Mouse (Mus musculus) liver, postnatal 0 days (tissue): ENCODE data around the gene Il13ra1. TPM values are rescaled to one million over a fixed set of nuclear protein-coding genes. Genes with fewer than 3 reads are reported as not detected.

Experiments used
- ATAC-seq: fragments of 200-750 bp; cut with Nextera tagmentation; 2 replicates; pipeline ENCODE4 v1.8.0; 2017; ENCODE audit warnings: mild to moderate bottlenecking, moderate library complexity
- DNase-seq: peaks from one replicate; pipeline ENCODE4 v3.0.0-alpha.2; 2016
- H3K27ac ChIP-seq: fragments of 300-500 bp; sonication (generic); 2 replicates; pipeline ENCODE4 v1.5.1; 2014; ENCODE audit warnings: antibody characterized with exemption, moderate library complexity, mild to moderate bottlenecking, low read depth
- H3K27me3 ChIP-seq: fragments of 300-500 bp; sonication (generic); 2 replicates; pipeline ENCODE4 v1.6.1; 2014; ENCODE audit warnings: low read length, control low read depth, mixed read lengths; ENCODE audit not compliant: insufficient read depth
- H3K36me3 ChIP-seq: fragments of 300-500 bp; sonication (generic); replicated peaks from 2 replicates; pipeline ENCODE4 v1.6.1; 2014; ENCODE audit warnings: mild to moderate bottlenecking, control low read depth, low read length, moderate library complexity, mixed read lengths; ENCODE audit not compliant: insufficient read depth
- H3K4me1 ChIP-seq: fragments of 300-500 bp; sonication (generic); 2 replicates; pipeline ENCODE4 v1.6.1; 2014; ENCODE audit warnings: antibody characterized with exemption, mild to moderate bottlenecking, control low read depth; ENCODE audit not compliant: insufficient read depth
- H3K4me2 ChIP-seq: fragments of 300-500 bp; sonication (generic); 2 replicates; pipeline ENCODE4 v1.6.1; 2014; ENCODE audit warnings: low read depth, mild to moderate bottlenecking, low read length, moderate library complexity, mixed read lengths
- H3K4me3 ChIP-seq: fragments of 300-500 bp; sonication (generic); 2 replicates; pipeline ENCODE4 v1.5.1; 2014; ENCODE audit warnings: low read depth, low read length
- H3K9ac ChIP-seq: fragments of 300-500 bp; sonication (generic); replicated peaks from 2 replicates; pipeline ENCODE4 v1.6.1; 2014; ENCODE audit warnings: mild to moderate bottlenecking, moderate library complexity
- H3K9me3 ChIP-seq: fragments of 300-500 bp; sonication (generic); 2 replicates; pipeline ENCODE4 v1.6.1; 2016; ENCODE audit warnings: mild to moderate bottlenecking, control low read depth, low read length, mixed read lengths
- CTCF ChIP-seq: sonication (generic); IDR thresholded peaks from 2 replicates; pipeline ENCODE4 v1.5.1; 2016; ENCODE audit warnings: antibody characterized with exemption, low read depth
- EP300 ChIP-seq: IDR thresholded peaks from 2 replicates; pipeline ENCODE4 v1.6.1; 2016; ENCODE audit warnings: antibody characterized with exemption, low read depth, mild to moderate bottlenecking
- WGBS: fragments of 180-500 bp; shearing (Covaris S2); extraction: QIAGEN DNeasy Blood & Tissue Kit; methylation state at CpG from one replicate; pipeline ENCODE4 v1.1.7; 2014; ENCODE audit not compliant: insufficient replicate concordance; 5-methylcytosine and 5-hydroxymethylcytosine counted together
- polyA plus RNA-seq: library from polyadenylated mRNA; unstranded; fragments of >200 nt; fragmentation: Nextera tagmentation; extraction: Ambion mirVana; gene quantifications from 2 replicates; pipeline ENCODE4 v1.2.1, GENCODE M21; 2015

Il13ra1 gene
- polyA plus RNA-seq, 1 experiment from 2014 or later, result 10.0 TPM

- Histone ChIP-seq H3K4me1 (no peaks in the 10 kb centered on the region), H3K27me3 (no peaks in the 10 kb centered on the region), H3K4me3 (no peak overlapping the region), H3K9me3 (no peaks in the 10 kb centered on the region), H3K36me3 (no peaks in the 10 kb centered on the region), H3K27ac (peak overlapping the region; percentile 69), H3K4me2 (no peak overlapping the region), H3K9ac (no peak overlapping the region)
- TF ChIP-seq CTCF (no peak), EP300 (no peak)
- 46% methylated on average over 3 of the region's 3 CpGs for WGBS
- DNase-seq (no peak), ATAC-seq (no peak)
Observed at GRCm38 (mm10) chrX:36101318-36101717, 10.6 kb upstream of the Il13ra1 start.

DNA sequence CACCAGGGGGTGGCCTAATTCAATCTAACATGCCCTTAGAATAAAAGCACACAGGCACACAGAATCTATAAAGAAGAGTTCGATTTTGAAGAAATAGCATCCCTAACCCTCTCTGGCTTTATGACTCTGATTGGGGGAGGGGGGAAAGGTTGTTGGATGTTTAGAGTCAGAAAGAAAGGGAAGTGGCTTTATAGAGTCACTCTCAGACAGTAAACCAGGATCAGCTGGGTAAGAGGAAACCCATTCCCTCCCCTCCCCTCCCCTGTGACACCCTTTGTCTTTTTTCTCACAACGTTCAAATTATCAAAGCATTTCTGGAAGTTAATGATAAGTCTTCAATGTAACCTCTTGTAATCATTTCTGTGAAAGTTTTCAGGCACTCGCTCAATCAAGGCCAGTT is 3.3 kb upstream of the Il13ra1 start:
- Histone ChIP-seq H3K4me3 (no peak overlapping the region), H3K4me1 (no peaks in the 10 kb centered on the region), H3K4me2 (no peak overlapping the region), H3K27ac (no peak overlapping the region), H3K27me3 (no peaks in the 10 kb centered on the region), H3K36me3 (no peaks in the 10 kb centered on the region), H3K9me3 (no peaks in the 10 kb centered on the region), H3K9ac (no peak overlapping the region)
- DNase-seq (no peak), ATAC-seq (no peak)
- TF ChIP-seq EP300 (no peak), CTCF (0 out of 2 replicates have a peak, but pooled peaks have one; percentile 11)
- WGBS, result 42% methylated on average over 3 of the region's 3 CpGs

DNA sequence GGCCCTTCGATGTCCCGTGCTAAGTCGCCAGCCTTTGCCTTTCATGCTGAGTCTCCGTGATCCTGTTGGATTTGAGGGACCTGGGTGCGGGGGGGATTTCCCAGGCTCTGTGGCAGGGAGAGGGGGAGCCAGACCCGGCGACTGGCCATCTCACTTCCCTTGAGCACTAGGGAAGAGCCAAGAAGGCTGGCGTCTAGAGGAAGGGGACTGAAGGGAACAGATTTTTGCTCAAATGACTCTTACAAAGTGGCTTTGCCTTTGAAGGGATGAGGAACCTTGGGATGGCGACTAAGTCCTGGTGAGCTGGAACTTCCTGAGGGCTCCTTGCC is 476 bp downstream of the Il13ra1 start:
- DNase-seq (no peak), ATAC-seq (no peak)
- TF ChIP-seq CTCF (no peak), EP300 (no peak)
- peak overlapping the region; percentile 53 for H3K4me3 ChIP-seq
- WGBS, result 21% methylated on average over 9 of the region's 9 CpGs
- peak overlapping the region; percentile 66 for H3K27ac ChIP-seq
- H3K4me1 ChIP-seq, result no peaks in the 10 kb centered on the region
- peak overlapping the region; percentile 62 for H3K4me2 ChIP-seq
- no peaks in the 10 kb centered on the region for H3K9me3 ChIP-seq
- peak overlapping the region; percentile 55 for H3K9ac ChIP-seq
- no peaks in the 10 kb centered on the region for H3K27me3 ChIP-seq
- H3K36me3 ChIP-seq, result no peaks in the 10 kb centered on the region

GRCm38 (mm10) chrX:36115171-36115570 is 3.3 kb downstream of the Il13ra1 start:
- H3K4me3 ChIP-seq, result no peak overlapping the region

DNA sequence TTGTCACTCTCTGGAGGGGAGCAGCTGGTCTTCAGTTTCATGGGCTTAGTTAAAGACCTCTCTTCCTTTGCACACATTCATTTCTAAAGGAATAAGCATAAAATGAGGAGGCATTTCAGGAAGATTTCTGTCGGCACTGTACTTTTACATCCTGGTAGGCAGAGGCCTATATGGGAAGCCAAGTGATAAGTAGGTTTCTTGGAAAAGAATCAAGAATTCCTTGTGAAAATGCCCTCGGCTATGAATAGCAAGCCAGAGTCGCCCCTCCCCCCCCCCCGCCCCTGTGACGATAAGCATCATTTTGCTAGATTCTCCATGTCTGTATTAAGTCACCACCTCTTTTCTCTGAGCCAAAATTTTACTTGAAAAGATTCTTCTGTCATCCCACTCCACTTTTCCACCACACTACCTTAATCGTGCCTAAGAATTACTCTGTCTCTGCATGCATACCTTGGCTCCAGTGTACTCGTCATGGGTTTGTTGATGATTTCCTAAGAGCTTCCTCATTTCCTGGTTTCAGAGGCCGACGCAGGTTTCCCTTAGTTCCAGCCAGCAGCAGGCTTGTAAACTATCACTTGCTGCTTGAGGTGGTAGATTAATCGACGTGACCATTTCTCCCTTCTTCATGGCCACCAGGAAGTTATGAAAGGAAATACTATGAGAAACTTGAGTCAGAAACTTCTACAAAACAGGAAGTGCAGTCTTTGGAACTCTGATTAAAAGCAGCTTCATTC is 17.3 kb downstream of the Il13ra1 start:
- Histone ChIP-seq H3K9me3 (no peaks in the 10 kb centered on the region), H3K9ac (no peak overlapping the region), H3K27me3 (0 out of 2 replicates have a peak, but pooled peaks cover 3% of the 10 kb centered on the region), H3K4me2 (peak overlapping the region; percentile 1; the same call in 1 of the 2 replicates), H3K36me3 (no peaks in the 10 kb centered on the region), H3K4me1 (no peaks in the 10 kb centered on the region), H3K4me3 (no peak overlapping the region), H3K27ac (no peak overlapping the region)
- DNase-seq (no peak), ATAC-seq (peak; percentile 31; the same call in 1 of the 2 replicates)
- 49% methylated on average over 11 of the region's 11 CpGs for WGBS
- TF ChIP-seq EP300, result no peak
- no peak for TF ChIP-seq CTCF

More at GRCm38 (mm10) chrX:36115171-36115570, 3.3 kb downstream of the Il13ra1 start:
- Histone ChIP-seq H3K4me2 (no peak overlapping the region), H3K9ac (no peak overlapping the region), H3K36me3 (no peaks in the 10 kb centered on the region), H3K4me1 (no peaks in the 10 kb centered on the region), H3K27me3 (no peaks in the 10 kb centered on the region), H3K9me3 (no peaks in the 10 kb centered on the region), H3K27ac (no peak overlapping the region)
- DNase-seq (no peak), ATAC-seq (no peak)
- 64% methylated on average over 4 of the region's 4 CpGs for WGBS
- TF ChIP-seq CTCF (no peak), EP300 (no peak)

GRCm38 (mm10) chrX:36129771-36130108 is 17.8 kb downstream of the Il13ra1 start:
- Histone ChIP-seq H3K9ac (no peak overlapping the region), H3K27me3 (0 out of 2 replicates have a peak, but pooled peaks cover 3% of the 10 kb centered on the region), H3K36me3 (no peaks in the 10 kb centered on the region), H3K4me2 (no peak overlapping the region), H3K9me3 (no peaks in the 10 kb centered on the region), H3K4me1 (no peaks in the 10 kb centered on the region), H3K4me3 (no peak overlapping the region), H3K27ac (no peak overlapping the region)
- no peak for TF ChIP-seq EP300
- no peak for TF ChIP-seq CTCF
- ATAC-seq (no peak), DNase-seq (no peak)
- 30% methylated on average over 1 of the region's 1 CpGs for WGBS

- DNase-seq (no peak), ATAC-seq (no peak)
- 53% methylated on average over 1 of the region's 1 CpGs for WGBS
- Histone ChIP-seq H3K9me3 (no peaks in the 10 kb centered on the region), H3K4me2 (no peak overlapping the region), H3K27me3 (0 out of 2 replicates have a peak, but pooled peaks cover under 1% of the 10 kb centered on the region), H3K4me3 (no peak overlapping the region), H3K27ac (no peak overlapping the region), H3K4me1 (no peaks in the 10 kb centered on the region), H3K36me3 (no peaks in the 10 kb centered on the region), H3K9ac (no peak overlapping the region)
- no peak for TF ChIP-seq EP300
- TF ChIP-seq CTCF, result no peak
Observed at GRCm38 (mm10) chrX:36136346-36136745, 24.4 kb downstream of the Il13ra1 start.
